Mouse (Mus musculus) cerebellum, postnatal 10 days (tissue): ENCODE measurements at regions not wholly inside any gene's neighbourhood (a gene's known extent, or its start where the extent isn't known, plus 50 kb on each side); places are given as distances from the start of the nearest gene placed in this dataset.

Source experiments
- DNase-seq, 2 experiments: peaks; one replicate each; pipeline ENCODE4 v3.0.0; 2021; ENCODE audit warnings: mixed read lengths in 2 of 2

GRCm38 (mm10) chr2:106458003-106458402 is 235.1 kb upstream of the Mpped2 start:
- DNase-seq = no peak

DNA sequence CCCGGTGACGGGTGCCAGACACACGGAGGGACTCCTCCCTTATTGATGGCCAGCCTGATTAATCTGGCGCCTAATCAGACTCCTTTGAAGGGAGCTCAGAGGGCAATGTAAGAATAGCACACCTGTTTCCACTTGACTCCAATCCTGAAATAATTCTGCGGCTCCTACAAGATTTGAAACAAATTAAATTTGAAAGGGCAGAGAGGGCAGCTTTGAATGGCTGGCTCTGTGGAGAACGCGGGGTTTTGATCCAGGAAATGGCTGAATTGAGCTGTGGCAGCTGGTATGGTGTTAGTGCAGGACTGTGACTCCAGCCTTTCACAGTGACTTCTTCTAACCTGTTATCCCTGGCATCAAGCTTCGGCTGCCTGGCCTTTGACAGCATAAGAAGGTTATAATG is 232.0 kb upstream of the Mpped2 start:
- DNase-seq = no peak

DNA sequence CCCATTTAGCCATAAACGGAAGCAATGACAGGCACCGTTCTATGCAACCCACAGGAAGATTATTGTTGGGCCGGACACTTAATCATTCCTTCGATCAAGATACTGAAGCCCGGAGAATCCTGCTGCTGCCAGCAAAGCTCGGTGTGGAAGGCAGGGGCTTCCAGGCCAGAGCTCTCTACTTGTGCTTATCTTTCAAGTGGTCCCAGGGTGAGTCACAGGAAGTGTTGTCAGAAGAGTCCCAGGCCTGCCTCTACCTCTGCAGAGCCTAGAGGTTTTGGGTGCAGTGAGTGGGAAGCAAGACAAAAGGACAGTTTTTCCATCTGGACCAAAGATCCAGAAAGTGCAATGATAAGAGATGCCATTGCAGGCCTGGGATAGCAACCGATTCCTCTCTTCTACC is 231.6 kb upstream of the Mpped2 start:
- no peak for DNase-seq

DNA sequence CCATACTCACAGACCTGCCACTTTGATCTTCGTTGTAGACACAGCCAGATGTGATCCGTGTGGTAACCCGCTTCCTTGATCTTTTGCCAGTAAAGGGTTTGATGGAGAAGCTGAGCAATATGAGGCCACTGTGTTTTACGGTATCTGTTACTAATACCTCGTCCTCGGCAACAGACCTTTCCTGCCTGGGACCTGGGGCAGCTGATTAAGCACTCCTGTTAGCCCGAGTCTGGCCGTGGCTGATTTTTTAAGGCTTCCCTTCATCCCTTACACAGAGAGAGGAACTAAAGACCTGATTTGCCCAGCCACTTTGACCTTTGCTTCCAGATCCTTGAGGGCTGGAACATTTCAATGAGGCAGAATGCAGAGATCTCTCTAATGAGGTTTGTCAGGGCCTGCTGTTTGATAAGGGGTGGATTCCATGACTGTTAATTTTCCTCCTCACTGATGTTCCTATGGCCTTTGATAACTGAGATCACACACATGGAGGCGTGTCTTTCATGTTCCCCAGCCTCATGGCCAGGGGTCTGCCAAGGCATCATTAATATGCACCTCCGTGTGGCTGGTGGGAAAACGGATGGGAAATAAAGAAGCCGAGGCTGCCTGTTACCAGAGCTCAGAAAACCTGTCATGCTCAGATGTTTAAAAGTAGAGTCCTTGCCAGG is 231.0 kb upstream of the Mpped2 start:
- no peak for DNase-seq

DNA sequence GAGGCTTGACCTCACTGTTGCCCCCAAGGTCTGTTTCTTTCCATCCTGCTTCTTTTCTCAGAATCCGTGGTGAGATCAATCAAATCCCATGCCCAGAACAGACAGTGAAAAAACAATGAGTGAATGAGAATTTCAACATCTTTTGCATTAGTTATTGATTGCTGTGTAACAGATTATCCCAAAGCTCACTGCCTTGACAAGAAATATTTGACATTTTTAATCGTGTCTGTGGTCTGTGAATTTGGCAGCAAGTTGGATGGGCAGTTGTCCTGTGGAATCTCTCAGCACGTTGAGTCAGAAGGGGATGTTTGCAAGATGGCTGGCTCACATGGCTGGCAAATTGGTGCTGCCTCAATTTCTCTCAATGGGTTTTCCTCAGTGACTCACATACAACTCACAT is 228.0 kb upstream of the Mpped2 start:
- no peak for DNase-seq

DNA sequence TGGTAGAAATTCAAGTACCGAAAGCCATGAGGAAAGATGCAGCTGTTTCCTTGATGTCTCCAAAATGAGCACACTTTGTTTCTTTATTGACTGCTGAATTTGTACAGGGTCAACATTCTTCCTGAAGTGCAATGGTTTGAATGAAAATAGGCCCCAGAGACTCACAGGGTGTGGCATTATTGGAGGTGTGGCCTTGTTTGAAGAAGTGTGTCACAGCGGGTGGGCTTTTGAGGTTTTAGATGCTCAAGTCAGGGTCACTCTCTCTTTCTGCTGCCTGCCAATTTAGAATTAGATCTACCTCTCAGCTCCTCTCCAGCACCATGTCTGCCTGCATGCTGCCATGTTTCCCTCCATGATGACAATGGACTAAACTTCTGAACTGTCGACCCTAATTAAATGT is 227.2 kb upstream of the Mpped2 start:
- no peak for DNase-seq

GRCm38 (mm10) chr2:106469196-106469595 is 223.9 kb upstream of the Mpped2 start:
- no peak for DNase-seq

DNA sequence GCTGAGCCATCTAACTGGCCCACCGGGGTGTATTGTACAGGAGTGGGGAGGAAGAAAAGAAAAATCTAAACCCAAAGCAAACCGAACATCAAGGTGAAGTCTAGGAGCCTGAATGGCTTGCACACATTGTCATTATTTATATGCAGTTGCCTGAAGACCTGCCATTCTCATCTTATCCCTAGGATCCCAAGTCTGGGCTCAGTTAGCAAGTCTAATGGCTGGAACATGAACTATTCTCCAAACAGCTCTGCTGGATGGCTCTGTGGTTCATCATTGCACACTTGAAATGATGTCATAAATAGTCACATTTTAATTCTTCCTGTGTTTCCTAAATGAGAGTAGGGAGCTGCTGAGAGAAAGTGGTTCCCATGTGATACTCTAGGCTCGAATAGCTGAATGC is 219.6 kb upstream of the Mpped2 start:
- no peak for DNase-seq

- no peak for DNase-seq
These were observed 215.1 kb upstream of the Mpped2 start for GRCm38 (mm10) chr2:106477991-106478390.

DNA sequence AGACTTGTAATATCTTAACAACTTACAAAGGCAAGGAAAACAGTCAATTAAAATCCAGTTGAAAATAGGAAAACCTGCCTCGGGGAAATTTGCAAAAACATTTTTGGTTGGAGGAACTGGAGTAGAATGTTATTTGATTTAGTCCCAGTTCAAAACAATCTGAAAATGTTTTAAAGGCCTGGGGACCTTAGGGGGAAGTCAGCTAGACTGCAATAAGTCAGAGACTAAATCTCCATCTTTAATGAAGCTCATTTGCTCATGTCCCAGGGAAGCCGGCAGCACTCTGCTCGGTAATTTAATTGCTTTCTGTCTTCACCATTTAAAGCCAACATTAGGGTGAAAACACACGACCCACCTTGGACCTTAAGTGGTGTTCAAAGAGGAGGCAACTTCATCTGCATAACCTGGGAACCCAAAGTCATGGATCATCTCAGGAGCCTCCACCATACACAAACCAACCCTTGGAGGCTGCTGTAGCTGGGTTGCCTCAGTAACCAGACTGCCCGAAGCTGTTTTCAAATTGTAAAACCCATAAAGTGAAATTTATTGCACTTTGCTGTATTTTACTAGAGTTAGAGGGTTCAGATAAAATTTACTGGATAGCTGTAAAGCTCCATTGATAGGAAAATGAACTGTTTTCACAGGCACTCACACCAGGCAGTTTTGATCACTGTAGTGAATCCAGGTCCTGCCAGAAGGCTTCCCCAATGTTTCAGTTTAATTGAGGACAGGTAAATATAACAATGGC is 205.6 kb upstream of the Mpped2 start:
- DNase-seq = no peak

DNA sequence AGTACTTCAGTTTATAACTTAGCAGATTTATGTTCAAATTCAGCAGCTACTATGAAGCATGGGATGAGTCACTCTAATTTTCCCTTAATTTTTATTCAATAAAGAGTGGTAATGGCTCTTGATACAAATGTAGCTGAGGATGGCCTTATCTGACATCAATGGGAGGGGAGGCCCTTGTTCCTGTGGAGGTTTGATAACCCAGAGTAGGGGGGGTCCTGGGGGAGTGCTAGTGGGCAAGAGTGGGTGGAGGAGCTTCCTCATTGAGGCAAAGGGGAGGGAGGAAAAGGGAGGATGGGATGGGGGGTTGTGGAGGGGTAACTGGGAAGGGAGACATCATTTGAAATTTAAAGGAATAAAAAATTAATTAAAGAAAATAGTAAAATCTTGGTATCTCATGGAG is 194.3 kb upstream of the Mpped2 start:
- no peak for DNase-seq

- DNase-seq = no peak
These were observed 193.7 kb upstream of the Mpped2 start for GRCm38 (mm10) chr2:106499227-106499928.

DNA sequence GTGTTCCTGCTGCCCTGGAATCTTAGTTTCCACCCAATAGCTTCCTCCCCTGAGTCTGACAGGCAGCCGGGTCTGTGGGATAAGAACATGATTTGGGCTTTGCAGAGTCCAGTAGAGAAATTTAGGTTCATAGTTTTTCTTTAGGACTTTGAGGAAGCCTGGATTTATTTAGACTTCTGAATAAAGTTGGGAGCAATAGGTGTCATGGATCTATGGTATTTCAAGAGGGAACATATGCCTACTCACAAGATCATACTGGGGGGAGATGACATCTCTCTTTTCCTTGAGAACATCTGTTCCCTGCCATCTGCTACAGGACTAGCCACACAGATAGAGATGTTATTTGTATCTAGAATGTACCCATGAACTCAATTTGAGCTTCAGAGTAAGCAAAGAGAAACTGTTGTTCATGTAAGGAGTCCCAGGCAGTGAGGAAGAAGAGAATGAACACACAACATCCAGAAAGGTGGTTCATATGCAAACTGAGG is 188.1 kb upstream of the Mpped2 start:
- DNase-seq = no peak

DNA sequence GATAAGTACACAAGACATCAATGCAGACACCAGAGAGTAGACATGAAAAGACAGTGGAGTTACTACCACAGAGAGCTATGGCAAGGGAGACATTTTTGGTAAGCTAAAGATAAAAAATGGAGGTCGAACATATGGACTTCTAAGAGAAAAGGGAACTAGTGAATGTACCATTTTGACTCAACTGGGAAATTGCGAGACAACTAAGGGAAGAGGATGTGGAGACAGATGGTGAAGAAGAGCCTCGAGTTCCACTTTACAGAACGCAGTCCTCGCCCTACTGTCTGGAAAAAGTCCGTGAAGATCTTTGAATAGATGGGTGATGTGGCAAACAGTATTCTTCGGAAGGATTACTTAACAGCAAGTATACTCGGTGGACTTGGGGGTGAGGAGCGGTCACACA is 181.2 kb upstream of the Mpped2 start:
- no peak for DNase-seq

DNA sequence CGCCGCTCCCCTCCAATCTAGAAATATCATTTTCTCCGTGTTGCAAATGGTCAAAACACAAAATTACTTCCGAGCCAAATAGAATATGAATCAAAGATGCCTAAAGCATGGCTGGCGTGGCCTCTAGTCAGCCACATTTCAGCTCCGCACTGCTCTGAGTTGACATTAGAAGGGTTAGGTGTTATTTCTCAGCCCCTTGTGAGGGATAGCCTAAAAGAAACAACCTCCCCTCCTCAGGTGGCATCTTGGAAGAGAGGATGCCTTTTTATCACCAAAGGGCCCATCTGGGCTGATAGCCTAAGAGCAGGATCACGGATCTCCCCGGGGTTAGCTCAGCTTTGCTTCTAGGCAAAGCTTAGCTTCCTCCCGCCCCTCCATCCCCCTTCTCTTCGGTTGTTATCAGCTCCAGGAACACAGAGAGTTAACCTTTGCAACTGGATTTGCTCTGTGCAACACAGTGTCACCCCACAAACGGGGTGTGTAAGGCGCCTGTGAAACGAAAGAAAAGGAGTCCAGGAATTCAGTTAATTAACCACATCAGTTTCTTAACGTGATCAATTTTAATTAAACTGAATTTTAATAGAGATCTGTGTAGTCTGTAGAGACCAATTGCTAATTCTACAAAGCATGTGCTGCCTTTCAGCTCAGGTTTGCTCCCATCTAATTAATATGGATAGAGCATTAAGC is 180.6 kb upstream of the Mpped2 start:
- DNase-seq = peak in 1 of 2 experiments; percentile 12

- DNase-seq = peak in 1 of 2 experiments; percentile 6
These were observed 180.1 kb upstream of the Mpped2 start for GRCm38 (mm10) chr2:106513025-106513386.

GRCm38 (mm10) chr2:106517224-106517623 is 175.8 kb upstream of the Mpped2 start:
- DNase-seq = peak; percentile 57 to 58

- DNase-seq = no peak
These were observed 170.1 kb upstream of the Mpped2 start for GRCm38 (mm10) chr2:106522961-106523360.

DNA sequence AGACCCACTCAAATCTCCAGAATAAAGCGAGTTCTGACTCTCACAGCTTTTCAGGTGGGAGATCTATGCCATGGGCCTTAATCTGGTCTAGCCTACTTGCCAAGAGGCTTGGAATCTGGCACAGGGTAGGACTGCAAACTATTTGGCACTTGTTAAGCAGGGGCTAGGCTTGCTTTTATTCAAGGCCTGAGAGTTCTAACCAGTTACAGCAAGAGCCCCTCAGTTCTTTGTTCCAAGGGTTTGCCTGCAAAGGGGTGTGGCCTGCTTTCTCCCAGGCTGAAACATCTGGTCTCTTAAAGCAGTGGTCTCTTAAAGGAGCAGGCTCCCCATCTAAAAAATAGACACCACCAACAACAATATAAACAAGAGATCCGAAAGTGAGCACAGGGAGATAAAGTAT is 166.1 kb upstream of the Mpped2 start:
- peak in 1 of 2 experiments; percentile 29 for DNase-seq

DNA sequence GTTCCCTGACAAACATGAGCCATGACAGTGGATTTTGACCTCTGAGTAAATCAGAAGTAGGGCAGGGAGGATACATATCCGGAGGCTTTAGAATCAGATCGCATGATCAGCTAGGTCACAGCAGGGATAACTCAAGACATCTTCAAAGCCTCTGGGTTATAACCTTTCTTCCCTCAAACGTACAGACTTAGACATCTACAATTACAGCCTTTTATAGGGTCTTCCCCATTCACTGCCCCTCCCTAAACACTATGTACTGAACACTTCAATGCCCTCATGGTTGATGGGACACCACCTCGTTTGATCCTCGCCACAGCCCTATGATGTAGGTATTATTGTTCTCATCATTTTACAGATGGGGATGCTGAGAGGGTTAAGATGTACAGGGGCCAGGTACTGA is 163.8 kb upstream of the Mpped2 start:
- DNase-seq = no peak

GRCm38 (mm10) chr2:106529746-106530145 is 163.3 kb upstream of the Mpped2 start:
- DNase-seq = no peak

DNA sequence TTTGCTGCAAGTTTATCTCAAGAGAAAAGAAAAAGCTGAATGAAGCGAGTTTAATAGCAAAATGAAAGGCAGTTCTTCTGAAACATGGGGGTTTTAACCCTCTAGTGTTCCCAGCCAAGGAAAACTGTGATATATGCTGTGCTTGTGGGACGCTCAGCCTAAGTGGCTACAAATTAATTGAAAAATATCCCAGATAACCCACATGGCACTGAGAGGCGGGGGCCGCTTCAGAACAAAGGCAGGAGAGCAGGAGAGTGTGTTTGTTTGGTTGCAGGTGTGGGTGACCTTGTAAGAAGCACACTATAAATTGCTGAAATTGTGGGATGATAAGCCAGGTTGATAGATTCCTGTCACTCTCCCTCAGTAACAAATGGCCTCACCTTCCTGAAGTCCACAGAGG is 154.7 kb upstream of the Mpped2 start:
- DNase-seq = no peak

DNA sequence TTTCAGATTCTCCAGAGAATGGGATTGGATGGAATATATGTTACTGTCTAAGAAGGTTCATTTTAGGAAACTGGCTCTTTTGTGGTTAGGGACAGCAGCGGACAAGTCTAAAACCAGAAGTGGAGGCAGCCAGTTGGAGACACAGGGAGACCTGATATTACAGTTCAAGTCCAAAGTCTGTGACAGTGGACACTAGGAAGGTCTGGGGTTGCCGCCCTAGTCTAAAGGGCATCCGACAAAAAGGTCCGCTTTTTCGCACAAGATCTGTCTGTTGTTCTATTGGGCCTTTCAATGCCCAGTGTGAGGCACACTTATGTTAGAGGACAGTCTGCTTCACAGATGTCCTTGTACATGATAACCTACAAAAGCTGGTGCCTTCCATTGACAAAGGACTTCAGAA is 152.9 kb upstream of the Mpped2 start:
- no peak for DNase-seq
